Mouse (Mus musculus): Measurements from ENCODE around the gene Exo1.

- TF ChIP-seq MAFK (IDR thresholded peaks at IDR 0.05; ENCODE audit: insufficient read depth, low read depth, low read length): no peak
- no peak for TF ChIP-seq HCFC1 (IDR thresholded peaks at IDR 0.05; ENCODE audit: borderline replicate concordance, insufficient read depth, low read length)
These were observed 43.7 kb downstream of the Exo1 start for GRCm38 (mm10) chr1:175923848-175924787.
